Mouse (Mus musculus): ENCODE measurements around the gene Adra2b.
A peak's percentile ranks its signal among the peaks of the same experiment; 100 is the strongest.

The Adra2b gene

GRCm38 (mm10) chr2:127362459-127363281, at the start of gene Adra2b:
TSS of gene Adra2b (plus strand) at chr2:127363208.
- DNase-seq (ENCODE audit: low read depth, low spot score): peak; percentile 75

GRCm38 (mm10) chr2:127313878-127314277, 49.1 kb upstream of the Adra2b start:
- peak; percentile 34 for DNase-seq (ENCODE audit: low read depth, low spot score)

GRCm38 (mm10) chr2:127314467-127315154, 48.4 kb upstream of the Adra2b start:
- DNase-seq (ENCODE audit: low read depth, low spot score): peak; percentile 93

GRCm38 (mm10) chr2:127315155-127315470, 47.9 kb upstream of the Adra2b start:
- no peak for DNase-seq (ENCODE audit: low read depth, low spot score)

GRCm38 (mm10) chr2:127316431-127316830, 46.6 kb upstream of the Adra2b start:
- no peak for DNase-seq (ENCODE audit: low read depth, low spot score)

GRCm38 (mm10) chr2:127318136-127318535, 44.9 kb upstream of the Adra2b start:
- peak; percentile 83 for DNase-seq (ENCODE audit: low read depth, low spot score)

GRCm38 (mm10) chr2:127319071-127319470, 43.9 kb upstream of the Adra2b start:
- peak; percentile 82 for DNase-seq (ENCODE audit: low read depth, low spot score)

- DNase-seq (ENCODE audit: low read depth, low spot score): peak; percentile 21
Measured at GRCm38 (mm10) chr2:127322671-127323285, 40.2 kb upstream of the Adra2b start.

- DNase-seq (ENCODE audit: low read depth, low spot score): peak; percentile 51
Measured at GRCm38 (mm10) chr2:127323667-127324066, 39.3 kb upstream of the Adra2b start.

- DNase-seq (ENCODE audit: low read depth, low spot score): peak; percentile 72
Measured at GRCm38 (mm10) chr2:127324456-127324855, 38.6 kb upstream of the Adra2b start.

- DNase-seq (ENCODE audit: low read depth, low spot score): peak; percentile 48
Measured at GRCm38 (mm10) chr2:127328090-127328851, 34.7 kb upstream of the Adra2b start.

GRCm38 (mm10) chr2:127332807-127333570, 30.0 kb upstream of the Adra2b start:
- peak; percentile 82 for DNase-seq (ENCODE audit: low read depth, low spot score)

- DNase-seq (ENCODE audit: low read depth, low spot score): peak; percentile 86
Measured at GRCm38 (mm10) chr2:127333945-127334603, 28.9 kb upstream of the Adra2b start.

- peak; percentile 87 for DNase-seq (ENCODE audit: low read depth, low spot score)
Measured at GRCm38 (mm10) chr2:127335078-127335541, 27.9 kb upstream of the Adra2b start.

GRCm38 (mm10) chr2:127335767-127336496, 27.1 kb upstream of the Adra2b start, which contains the start of gene Dusp2:
TSS of gene Dusp2 (plus strand) at chr2:127336159.
- DNase-seq (ENCODE audit: low read depth, low spot score): peak; percentile 96

- DNase-seq (ENCODE audit: low read depth, low spot score): no peak
Measured at GRCm38 (mm10) chr2:127336497-127336832, 26.5 kb upstream of the Adra2b start.

- DNase-seq (ENCODE audit: low read depth, low spot score): peak; percentile 36
Measured at GRCm38 (mm10) chr2:127336885-127337284, 26.1 kb upstream of the Adra2b start.

- peak; percentile 64 for DNase-seq (ENCODE audit: low read depth, low spot score)
Measured at GRCm38 (mm10) chr2:127337531-127337930, 25.5 kb upstream of the Adra2b start.

GRCm38 (mm10) chr2:127338012-127338411, 25.0 kb upstream of the Adra2b start:
- peak; percentile 70 for DNase-seq (ENCODE audit: low read depth, low spot score)

GRCm38 (mm10) chr2:127338416-127338815, 24.6 kb upstream of the Adra2b start, which contains the start of gene Astl:
TSS of gene Astl (plus strand) at chr2:127338639.
- DNase-seq (ENCODE audit: low read depth, low spot score): peak; percentile 51

Data from CD4-positive helper T cell, adult 2 months (primary cell).